Mouse (Mus musculus) right cerebral cortex, postnatal 14 days (tissue): ENCODE measurements around the gene Rpl35a.
"Not testable (repeated sequence)": the region's sequence is repeated elsewhere in the genome, so short reads cannot be mapped to it uniquely, and the experiment has no call there.

Experiments
- DNase-seq: peaks from one replicate; pipeline ENCODE4 v3.0.0; 2022

The Rpl35a gene

DNA sequence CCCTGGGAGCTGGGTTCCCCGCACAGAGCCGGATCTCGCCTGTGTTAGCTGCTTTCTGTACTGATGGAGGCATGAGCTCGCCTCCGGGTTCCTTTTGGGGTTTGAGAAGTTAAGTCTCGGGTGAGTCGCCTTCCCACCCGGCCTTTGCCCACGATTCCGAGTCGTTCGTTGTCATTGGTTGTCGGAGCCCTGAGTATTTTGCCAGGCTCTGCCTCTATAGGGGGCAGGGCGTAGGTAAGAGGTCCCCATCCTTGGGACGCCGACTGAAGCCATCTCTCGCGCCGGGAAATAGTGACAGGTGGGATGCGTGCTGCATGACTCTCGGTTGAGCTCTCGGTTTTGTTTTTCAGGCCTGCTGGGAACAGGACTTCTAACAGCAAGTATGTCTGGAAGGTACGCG, 533 bp downstream of the Rpl35a start:
- DNase-seq: no peak

GRCm38 (mm10) chr16:33058033-33058432, 1.8 kb downstream of the Rpl35a start:
- DNase-seq: no peak

GRCm38 (mm10) chr16:33058656-33059055, 2.4 kb downstream of the Rpl35a start:
- DNase-seq: not testable (repeated sequence)

- no peak for DNase-seq
Measured at GRCm38 (mm10) chr16:33059471-33059870, 3.2 kb downstream of the Rpl35a start.

DNA sequence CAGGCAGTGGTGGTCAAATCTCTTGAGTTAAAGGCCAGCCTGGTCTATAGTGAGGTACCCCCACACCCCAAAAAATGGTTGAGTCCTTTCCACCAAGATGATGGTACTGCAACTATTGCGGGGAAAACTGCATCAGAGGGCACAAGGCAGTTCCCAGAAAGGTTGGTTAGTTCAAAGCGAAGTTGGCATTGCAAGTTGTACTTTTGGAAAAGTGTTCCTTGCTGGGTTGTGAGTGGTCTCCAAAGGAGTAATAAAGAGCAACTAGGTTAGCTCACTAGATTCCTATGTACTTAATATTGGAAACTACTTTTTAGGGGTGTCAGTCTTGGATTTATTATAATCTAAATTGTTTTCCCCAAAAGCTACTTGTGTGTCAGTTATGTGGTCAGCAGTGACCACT, 4.7 kb downstream of the Rpl35a start:
- no peak for DNase-seq

- no peak for DNase-seq
Measured at GRCm38 (mm10) chr16:33061400-33061799, 5.1 kb downstream of the Rpl35a start.

DNA sequence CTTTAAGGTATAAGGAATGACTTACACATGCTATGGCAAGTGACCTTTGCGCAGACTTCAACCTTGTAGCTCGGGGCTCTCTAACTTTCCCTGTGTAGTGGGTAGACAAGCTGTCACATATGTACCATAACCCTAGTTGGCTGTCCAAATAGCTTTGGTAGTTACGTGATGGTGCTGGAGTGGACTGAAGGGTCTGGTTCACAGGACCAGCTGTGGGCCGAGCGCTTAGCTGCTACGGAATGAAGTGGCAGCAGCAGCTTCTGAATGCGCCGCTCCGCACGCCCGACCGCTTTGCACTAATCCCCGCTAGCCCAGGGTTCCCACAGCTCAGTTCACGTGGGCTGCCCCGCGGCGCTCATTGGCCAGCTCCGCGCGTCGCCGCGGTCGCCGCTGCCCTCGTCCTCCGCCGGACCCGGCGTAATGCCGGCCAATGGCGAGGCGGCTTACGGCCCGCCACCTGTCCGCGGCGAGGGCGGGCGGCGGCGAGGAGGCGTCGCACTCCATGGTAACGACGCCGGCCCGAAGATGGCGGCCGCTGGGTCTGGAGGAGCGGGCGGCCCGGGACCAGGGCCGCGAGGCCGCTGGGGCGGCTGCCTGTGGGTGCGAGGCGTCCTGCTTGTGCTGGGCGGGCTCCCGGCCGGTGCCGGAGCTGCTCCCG, 5.9 kb downstream of the Rpl35a start, which contains the start of gene Lmln:
TSS of gene Lmln (plus strand) at position 498 of the 658 bp plus-strand sequence.
- DNase-seq: peak; percentile 88

GRCm38 (mm10) chr16:33062682-33063131, 6.5 kb downstream of the Rpl35a start:
- peak; percentile 55 for DNase-seq

GRCm38 (mm10) chr16:33063267-33063666, 7.0 kb downstream of the Rpl35a start:
- no peak for DNase-seq

- DNase-seq: no peak
Measured at GRCm38 (mm10) chr16:33064636-33065035, 8.4 kb downstream of the Rpl35a start.

GRCm38 (mm10) chr16:33070928-33071327, 14.7 kb downstream of the Rpl35a start:
- no peak for DNase-seq

- no peak for DNase-seq
Measured at GRCm38 (mm10) chr16:33072871-33073557, 16.8 kb downstream of the Rpl35a start.

- no peak for DNase-seq
Measured at GRCm38 (mm10) chr16:33074967-33075366, 18.7 kb downstream of the Rpl35a start.

DNA sequence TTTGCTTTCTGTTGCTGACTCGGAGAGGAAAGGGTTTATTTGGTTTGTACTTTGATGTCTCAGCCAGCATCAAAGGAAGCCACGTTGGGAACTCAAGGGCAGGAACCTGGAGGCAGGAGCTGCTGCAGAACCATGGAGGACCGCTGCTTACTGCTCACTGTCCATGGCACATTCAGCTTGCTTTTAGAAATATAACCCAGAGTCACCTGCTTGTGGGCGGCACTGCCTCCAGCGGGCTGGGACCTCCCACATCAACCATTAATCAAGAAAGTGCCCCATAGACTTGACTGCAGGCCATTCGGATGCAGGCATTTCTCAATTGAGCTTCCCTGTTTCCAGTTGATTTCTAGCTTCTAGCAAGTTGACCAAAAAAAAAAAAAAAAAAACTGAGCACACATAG, 19.8 kb downstream of the Rpl35a start:
- no peak for DNase-seq

GRCm38 (mm10) chr16:33077069-33077627, 20.9 kb downstream of the Rpl35a start:
- no peak for DNase-seq

- DNase-seq: no peak
Measured at GRCm38 (mm10) chr16:33080063-33080462, 23.8 kb downstream of the Rpl35a start.

- no peak for DNase-seq
Measured at GRCm38 (mm10) chr16:33082951-33083350, 26.7 kb downstream of the Rpl35a start.

- no peak for DNase-seq
Measured at GRCm38 (mm10) chr16:33083996-33084395, 27.7 kb downstream of the Rpl35a start.

GRCm38 (mm10) chr16:33085666-33086065, 29.4 kb downstream of the Rpl35a start:
- no peak for DNase-seq
